Mouse (Mus musculus) limb, embryonic 13.5 days (tissue): ENCODE data around the gene Olfr1287. TPM values are rescaled to one million over a fixed set of nuclear protein-coding genes. Genes with fewer than 3 reads are reported as not detected.

ENCODE experiments used
- ATAC-seq: fragments of 200-750 bp; cut with Nextera tagmentation; 2 replicates; pipeline ENCODE4 v1.8.0; 2017; ENCODE audit warnings: low read depth, moderate number of reproducible peaks, moderate TSS enrichment; ENCODE audit not compliant: low FRiP score
- H3K27ac ChIP-seq: fragments of 300-500 bp; sonication (generic); 2 replicates; pipeline ENCODE4 v1.5.1; 2015; ENCODE audit warnings: inconsistent platforms, mild to moderate bottlenecking, moderate library complexity
- H3K27me3 ChIP-seq: fragments of 300-500 bp; sonication (generic); 2 replicates; pipeline ENCODE4 v1.6.1; 2015; ENCODE audit warnings: mild to moderate bottlenecking, inconsistent platforms
- H3K36me3 ChIP-seq: fragments of 300-500 bp; sonication (generic); 2 replicates; pipeline ENCODE4 v1.6.1; 2015; ENCODE audit warnings: inconsistent platforms, mild to moderate bottlenecking, moderate library complexity
- H3K4me1 ChIP-seq: fragments of 300-500 bp; sonication (generic); 2 replicates; pipeline ENCODE4 v1.6.1; 2015; ENCODE audit warnings: inconsistent platforms
- H3K4me2 ChIP-seq: fragments of 300-500 bp; sonication (generic); replicated peaks from 2 replicates; pipeline ENCODE4 v1.6.1; 2015; ENCODE audit warnings: inconsistent platforms, mild to moderate bottlenecking, moderate library complexity
- H3K4me3 ChIP-seq: fragments of 300-500 bp; sonication (generic); 2 replicates; pipeline ENCODE4 v1.5.1; 2015; ENCODE audit warnings: moderate library complexity, mild to moderate bottlenecking, inconsistent platforms
- H3K9ac ChIP-seq: fragments of 300-500 bp; sonication (generic); 2 replicates; pipeline ENCODE4 v1.6.1; 2015; ENCODE audit warnings: mild to moderate bottlenecking, inconsistent platforms
- H3K9me3 ChIP-seq: fragments of 300-500 bp; sonication (generic); 2 replicates; pipeline ENCODE4 v1.6.1; 2016; ENCODE audit warnings: inconsistent platforms
- WGBS: fragments of 180-500 bp; shearing (Covaris S2); methylation state at CpG from one replicate; pipeline ENCODE4 v1.1.7; 2015; 5-methylcytosine and 5-hydroxymethylcytosine counted together
- polyA plus RNA-seq: library from polyadenylated mRNA; unstranded; fragments of >200 nt; fragmentation: Nextera tagmentation; extraction: Ambion mirVana; gene quantifications from 2 replicates; pipeline ENCODE4 v1.2.1, GENCODE M21; 2015

The Olfr1287 gene
- polyA plus RNA-seq, result not detected in 2 replicates

- Histone ChIP-seq H3K9me3 (0 out of 2 replicates have a peak, but pooled peaks cover 2% of the 10 kb centered on the region), H3K4me3 (no peak within 1 kb of the TSS), H3K4me1 (no peaks in the 10 kb centered on the region), H3K36me3 (no peaks in the 10 kb centered on the region), H3K9ac (no peak within 1 kb of the TSS), H3K27ac (no peak within 1 kb of the TSS), H3K4me2 (no peak within 1 kb of the TSS), H3K27me3 (no peaks in the 10 kb centered on the region)
- no peak for ATAC-seq
- WGBS, result 67% methylated on average over 1 of the region's 1 CpGs
Measured at GRCm38 (mm10) chr2:111448842-111449241, at the start of gene Olfr1287. TSS of gene Olfr1287 (plus strand) at chr2:111449142.

- H3K4me1 ChIP-seq, result no peaks in the 10 kb centered on the region
- H3K4me3 ChIP-seq, result no peak within 1 kb of the TSS
- H3K36me3 ChIP-seq, result no peaks in the 10 kb centered on the region
- no peak within 1 kb of the TSS for H3K4me2 ChIP-seq
- H3K27me3 ChIP-seq, result no peaks in the 10 kb centered on the region
- no peak for ATAC-seq
- H3K9me3 ChIP-seq, result no peaks in the 10 kb centered on the region
- H3K9ac ChIP-seq, result no peak within 1 kb of the TSS
- 69% methylated on average over 1 of the region's 1 CpGs for WGBS
- no peak within 1 kb of the TSS for H3K27ac ChIP-seq
Measured at GRCm38 (mm10) chr2:111422931-111423330, 26.0 kb upstream of the Olfr1287 start, which contains the start of gene Olfr1286. TSS of gene Olfr1286 (minus strand) at chr2:111423115.

DNA sequence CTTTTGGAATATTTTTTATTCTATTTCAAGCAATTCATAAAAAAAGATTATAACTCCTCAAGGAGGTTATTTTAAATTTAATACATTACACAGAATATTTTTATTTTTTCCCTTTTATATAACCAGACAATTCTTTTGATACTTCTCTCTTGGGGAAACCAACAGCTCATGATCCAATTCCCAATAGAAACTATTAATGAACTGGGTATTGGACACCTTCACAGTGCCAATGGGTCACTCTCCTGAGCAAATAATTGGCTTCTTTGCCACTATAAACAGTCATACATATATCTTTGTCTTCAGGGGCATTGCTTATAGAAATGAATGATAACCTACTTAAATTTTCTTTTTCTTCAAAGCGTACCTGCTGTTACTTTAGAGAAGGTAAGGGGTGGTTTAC lies 24.9 kb downstream of the Olfr1287 start, which contains the start of gene Olfr1288:
Gene Olfr1288, plus strand, starts transcription at position 301 of the 400 bp plus-strand sequence.
- no peak within 1 kb of the TSS for H3K4me3 ChIP-seq
- H3K4me2 ChIP-seq, result no peak within 1 kb of the TSS
- ATAC-seq, result no peak
- 89% methylated on average over 1 of the region's 1 CpGs for WGBS
- no peaks in the 10 kb centered on the region for H3K9me3 ChIP-seq
- H3K36me3 ChIP-seq, result no peaks in the 10 kb centered on the region
- no peaks in the 10 kb centered on the region for H3K4me1 ChIP-seq
- no peak within 1 kb of the TSS for H3K27ac ChIP-seq
- H3K9ac ChIP-seq, result no peak within 1 kb of the TSS
- H3K27me3 ChIP-seq, result no peaks in the 10 kb centered on the region

DNA sequence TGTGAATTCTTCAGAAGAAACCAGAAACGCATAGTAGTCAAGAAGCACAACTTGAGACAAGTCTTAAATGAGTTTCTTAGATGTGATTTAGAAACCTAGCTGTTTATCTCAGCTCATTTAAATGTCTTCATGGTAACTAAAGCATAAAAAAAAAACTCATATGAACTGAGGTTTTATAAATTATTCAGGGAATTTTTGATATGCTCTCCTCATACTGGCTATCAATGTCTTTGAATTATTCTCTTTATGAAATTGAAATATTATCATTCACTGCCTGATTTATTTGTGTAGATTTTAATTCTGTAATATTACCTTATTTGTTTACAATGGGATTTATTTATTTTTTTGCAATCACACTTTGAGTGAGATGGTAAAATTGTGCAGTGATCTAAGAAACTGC lies 31.6 kb downstream of the Olfr1287 start, which contains the start of gene Olfr1289:
Gene Olfr1289, plus strand, starts transcription at position 301 of the 400 bp plus-strand sequence.
- Histone ChIP-seq H3K4me1 (no peaks in the 10 kb centered on the region), H3K27me3 (no peaks in the 10 kb centered on the region), H3K36me3 (no peaks in the 10 kb centered on the region), H3K4me3 (no peak within 1 kb of the TSS), H3K27ac (no peak within 1 kb of the TSS), H3K4me2 (no peak within 1 kb of the TSS), H3K9ac (no peak within 1 kb of the TSS), H3K9me3 (no peaks in the 10 kb centered on the region)
- WGBS, result 77% methylated on average over 1 of the region's 1 CpGs
- no peak for ATAC-seq

- H3K4me1 ChIP-seq, result no peaks in the 10 kb centered on the region
- H3K27me3 ChIP-seq, result no peaks in the 10 kb centered on the region
- ATAC-seq, result no peak
- H3K4me3 ChIP-seq, result no peak within 1 kb of the TSS
- H3K4me2 ChIP-seq, result no peak within 1 kb of the TSS
- H3K9me3 ChIP-seq, result no peaks in the 10 kb centered on the region
- H3K27ac ChIP-seq, result no peak within 1 kb of the TSS
- H3K9ac ChIP-seq, result no peak within 1 kb of the TSS
- WGBS, result 75% methylated on average over 5 of the region's 5 CpGs
- no peaks in the 10 kb centered on the region for H3K36me3 ChIP-seq
Measured at GRCm38 (mm10) chr2:111493729-111494128, 44.8 kb downstream of the Olfr1287 start, which contains the start of gene Olfr1290. TSS of gene Olfr1290 (minus strand) at chr2:111493829.

GRCm38 (mm10) chr2:111496880-111497279 lies 47.9 kb downstream of the Olfr1287 start, which contains the start of gene Olfr1291-ps1:
TSS of gene Olfr1291-ps1 (plus strand) at chr2:111497180.
- H3K4me3 ChIP-seq, result no peak within 1 kb of the TSS
- WGBS, result 85% methylated on average over 3 of the region's 3 CpGs
- H3K27ac ChIP-seq, result no peak within 1 kb of the TSS
- H3K4me2 ChIP-seq, result no peak within 1 kb of the TSS
- no peaks in the 10 kb centered on the region for H3K36me3 ChIP-seq
- no peak for ATAC-seq
- H3K4me1 ChIP-seq, result no peaks in the 10 kb centered on the region
- no peaks in the 10 kb centered on the region for H3K9me3 ChIP-seq
- no peak within 1 kb of the TSS for H3K9ac ChIP-seq
- H3K27me3 ChIP-seq, result no peaks in the 10 kb centered on the region

Other genes with a start within 250 kb of the Olfr1287 start
- not detected in 2 replicates for gene 4930430A15Rik, start 219.5 kb upstream of the Olfr1287 start, polyA plus RNA-seq
- not detected in 2 replicates for gene Olfr1275, start 213.9 kb upstream of the Olfr1287 start, polyA plus RNA-seq
- not detected in 2 replicates for gene Olfr1276, start 194.6 kb upstream of the Olfr1287 start, polyA plus RNA-seq
- gene Olfr1277, start 175.0 kb upstream of the Olfr1287 start, polyA plus RNA-seq, result not detected in 2 replicates
- gene Olfr1278, start 159.0 kb upstream of the Olfr1287 start, polyA plus RNA-seq, result not detected in 2 replicates
- not detected in 2 replicates for gene Olfr1279, start 148.5 kb upstream of the Olfr1287 start, polyA plus RNA-seq
- not detected in 2 replicates for gene Olfr1280, start 135.1 kb upstream of the Olfr1287 start, polyA plus RNA-seq
- gene Olfr1281, start 122.6 kb upstream of the Olfr1287 start, polyA plus RNA-seq, result not detected in 2 replicates
- not detected in 2 replicates for gene Olfr1282, start 113.1 kb upstream of the Olfr1287 start, polyA plus RNA-seq
- not detected in 2 replicates for gene Olfr1283, start 82.4 kb upstream of the Olfr1287 start, polyA plus RNA-seq
- gene Olfr1284, start 73.6 kb upstream of the Olfr1287 start, polyA plus RNA-seq, result not detected in 2 replicates
- gene Olfr1286, start 26.0 kb upstream of the Olfr1287 start, polyA plus RNA-seq, result not detected in 2 replicates
- not detected in 2 replicates for gene Olfr1288, start 25.0 kb downstream of the Olfr1287 start, polyA plus RNA-seq
- not detected in 2 replicates for gene Olfr1289, start 31.7 kb downstream of the Olfr1287 start, polyA plus RNA-seq
- not detected in 2 replicates for gene Olfr1290, start 44.7 kb downstream of the Olfr1287 start, polyA plus RNA-seq
- gene Olfr1291-ps1, start 48.0 kb downstream of the Olfr1287 start, polyA plus RNA-seq, result not detected in 2 replicates
- not detected in 2 replicates for gene Olfr1293-ps, start 76.1 kb downstream of the Olfr1287 start, polyA plus RNA-seq
- not detected in 2 replicates for gene Olfr1294, start 91.1 kb downstream of the Olfr1287 start, polyA plus RNA-seq
- not detected in 2 replicates for gene Olfr1295, start 120.5 kb downstream of the Olfr1287 start, polyA plus RNA-seq
- gene Olfr1297, start 177.4 kb downstream of the Olfr1287 start, polyA plus RNA-seq, result not detected in 2 replicates
- gene Olfr1298, start 200.1 kb downstream of the Olfr1287 start, polyA plus RNA-seq, result not detected in 2 replicates
- not detected in 2 replicates for gene Olfr1299, start 212.3 kb downstream of the Olfr1287 start, polyA plus RNA-seq